Mouse (Mus musculus): Measurements from ENCODE around the gene Efhd2.

GRCm38 (mm10) chr4:141897225-141897624 lies 22.5 kb upstream of the Efhd2 start:
- TF ChIP-seq POLR2A (IDR thresholded peaks at IDR 0.05; ENCODE audit: borderline replicate concordance, control insufficient read depth, low read depth, low read length) (no peak), CTCF (IDR thresholded peaks at IDR 0.05; ENCODE audit: control insufficient read depth, insufficient read depth, low read length) (no peak)
